Mouse (Mus musculus) adrenal gland, adult (tissue): ENCODE results near the gene Mt3.
"Not testable (repeated sequence)": the region's sequence is repeated elsewhere in the genome, so short reads cannot be mapped to it uniquely, and the experiment has no call there.

Source experiments
- DNase-seq, 2 experiments: peaks; one replicate each; pipeline ENCODE4 v3.0.0; 2022 to 2023; ENCODE audit warnings: low spot score in 1 of 2; ENCODE audit not compliant: inconsistent age in 2 of 2

The Mt3 gene

GRCm38 (mm10) chr8:94152513-94153300 is at the start of gene Mt3:
Gene Mt3, plus strand, starts transcription at chr8:94152607.
- peak; percentile 40 to 71 for DNase-seq

GRCm38 (mm10) chr8:94104146-94104545 is 48.3 kb upstream of the Mt3 start:
- DNase-seq: peak; percentile 37 to 77

GRCm38 (mm10) chr8:94107871-94108270 is 44.5 kb upstream of the Mt3 start:
- peak; percentile 62 to 87 for DNase-seq

GRCm38 (mm10) chr8:94109396-94109795 is 43.0 kb upstream of the Mt3 start:
- DNase-seq: no peak

GRCm38 (mm10) chr8:94109835-94110234 is 42.6 kb upstream of the Mt3 start:
- DNase-seq: no peak

- DNase-seq: no peak
Measured at GRCm38 (mm10) chr8:94110526-94111177, 41.8 kb upstream of the Mt3 start.

- DNase-seq: no peak
Measured at GRCm38 (mm10) chr8:94113435-94113834, 39.0 kb upstream of the Mt3 start.

GRCm38 (mm10) chr8:94113972-94114371 is 38.4 kb upstream of the Mt3 start:
- no peak for DNase-seq

- no peak for DNase-seq
Measured at GRCm38 (mm10) chr8:94118776-94119430, 33.5 kb upstream of the Mt3 start.

- DNase-seq: no peak
Measured at GRCm38 (mm10) chr8:94121625-94122024, 30.8 kb upstream of the Mt3 start.

- DNase-seq: no peak
Measured at GRCm38 (mm10) chr8:94122711-94123468, 29.5 kb upstream of the Mt3 start.

GRCm38 (mm10) chr8:94127711-94128110 is 24.7 kb upstream of the Mt3 start:
- no peak for DNase-seq

GRCm38 (mm10) chr8:94129133-94129789 is 23.1 kb upstream of the Mt3 start:
- no peak for DNase-seq

- no peak for DNase-seq
Measured at GRCm38 (mm10) chr8:94130126-94130525, 22.3 kb upstream of the Mt3 start.

- no peak for DNase-seq
Measured at GRCm38 (mm10) chr8:94132096-94132495, 20.3 kb upstream of the Mt3 start.

- not testable (repeated sequence) for DNase-seq
Measured at GRCm38 (mm10) chr8:94134601-94135000, 17.8 kb upstream of the Mt3 start.

- no peak for DNase-seq
Measured at GRCm38 (mm10) chr8:94135556-94135955, 16.9 kb upstream of the Mt3 start.

GRCm38 (mm10) chr8:94136192-94136591 is 16.2 kb upstream of the Mt3 start:
- no peak for DNase-seq

GRCm38 (mm10) chr8:94136933-94137332 is 15.5 kb upstream of the Mt3 start, which contains the start of gene Mt4:
Gene Mt4, plus strand, starts transcription at chr8:94137197.
- DNase-seq: no peak

GRCm38 (mm10) chr8:94140266-94140795 is 12.1 kb upstream of the Mt3 start:
- peak in 1 of 2 experiments; percentile 69 for DNase-seq
